Mouse (Mus musculus) liver, embryonic 12.5 days (tissue): ENCODE results near the gene Krt75. TPM values are rescaled to one million over a fixed set of nuclear protein-coding genes. Genes with fewer than 3 reads are reported as not detected.

Experiments
- ATAC-seq: fragments of 200-750 bp; cut with Nextera tagmentation; 2 replicates; pipeline ENCODE4 v1.8.0; 2017; ENCODE audit warnings: moderate number of reproducible peaks, mild to moderate bottlenecking, moderate library complexity
- H3K27ac ChIP-seq: fragments of 300-500 bp; sonication (generic); 2 replicates; pipeline ENCODE4 v1.5.1; 2016; ENCODE audit warnings: mild to moderate bottlenecking
- H3K27me3 ChIP-seq: fragments of 300-500 bp; sonication (generic); replicated peaks from 2 replicates; pipeline ENCODE4 v1.6.1; 2016; ENCODE audit warnings: mild to moderate bottlenecking, moderate library complexity
- H3K36me3 ChIP-seq: fragments of 300-500 bp; sonication (generic); 2 replicates; pipeline ENCODE4 v1.6.1; 2016; ENCODE audit warnings: mild to moderate bottlenecking, moderate library complexity
- H3K4me1 ChIP-seq: fragments of 300-500 bp; sonication (generic); 2 replicates; pipeline ENCODE4 v1.6.1; 2016
- H3K4me2 ChIP-seq: fragments of 300-500 bp; sonication (generic); 2 replicates; pipeline ENCODE4 v1.6.1; 2016; ENCODE audit warnings: mild to moderate bottlenecking, moderate library complexity
- H3K4me3 ChIP-seq: fragments of 300-500 bp; sonication (generic); 2 replicates; pipeline ENCODE4 v1.5.1; 2016; ENCODE audit warnings: mild to moderate bottlenecking, moderate library complexity
- H3K9ac ChIP-seq: fragments of 300-500 bp; sonication (generic); 2 replicates; pipeline ENCODE4 v1.6.1; 2016; ENCODE audit warnings: mild to moderate bottlenecking, moderate library complexity
- H3K9me3 ChIP-seq: fragments of 300-500 bp; sonication (generic); replicated peaks from 2 replicates; pipeline ENCODE4 v1.6.1; 2016; ENCODE audit warnings: mild to moderate bottlenecking, moderate library complexity
- WGBS: fragments of 180-500 bp; shearing (Covaris S2); methylation state at CpG from one replicate; pipeline ENCODE4 v1.1.7; 2016; ENCODE audit not compliant: insufficient replicate concordance; 5-methylcytosine and 5-hydroxymethylcytosine counted together
- polyA plus RNA-seq: library from polyadenylated mRNA; unstranded; fragments of >200 nt; fragmentation: Nextera tagmentation; extraction: Ambion mirVana; gene quantifications from 2 replicates; pipeline ENCODE4 v1.2.1, GENCODE M21; 2016

The Krt75 gene
- polyA plus RNA-seq, result not detected in 2 replicates

DNA sequence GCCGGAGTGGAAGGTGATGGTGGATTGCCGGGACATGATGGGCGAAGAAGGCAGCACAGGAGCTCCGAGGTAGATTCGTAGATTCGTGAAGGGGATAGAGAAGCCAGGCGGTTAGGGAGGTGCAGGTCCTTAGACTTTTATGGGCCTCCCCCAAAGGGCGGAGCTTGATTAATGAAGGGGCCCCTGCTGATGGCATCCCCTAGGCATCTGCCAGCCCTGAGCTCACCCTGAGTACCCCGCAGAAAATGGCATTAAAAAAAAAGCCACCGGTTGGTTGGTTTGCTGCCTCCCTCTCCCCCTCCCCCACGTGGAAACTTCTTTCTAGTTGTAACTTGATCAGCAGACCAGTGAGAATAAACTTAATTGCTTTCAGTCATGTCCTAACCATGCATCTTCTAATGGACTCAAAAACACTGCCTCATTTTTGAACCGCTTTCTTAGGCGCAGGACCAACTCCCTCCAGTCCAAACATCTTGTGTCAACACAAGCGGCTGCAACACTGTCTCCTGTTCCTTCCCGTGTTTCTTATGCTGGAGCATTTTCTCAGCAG, at the start of gene Krt75:
Gene Krt75, minus strand, starts transcription at position 109 of the 550 bp plus-strand sequence.
- H3K36me3 ChIP-seq, result no peaks in the 10 kb centered on the region
- no peak for ATAC-seq
- H3K4me3 ChIP-seq, result no peak within 1 kb of the TSS
- H3K9me3 ChIP-seq, result no peaks in the 10 kb centered on the region
- no peak within 1 kb of the TSS for H3K4me2 ChIP-seq
- no peak within 1 kb of the TSS for H3K27ac ChIP-seq
- WGBS, result 49% methylated on average over 15 of the region's 15 CpGs
- H3K9ac ChIP-seq, result no peak within 1 kb of the TSS
- H3K27me3 ChIP-seq, result peaks cover 14% of the 10 kb centered on the region; the same call in 1 of the 2 replicates
- H3K4me1 ChIP-seq, result no peaks in the 10 kb centered on the region

DNA sequence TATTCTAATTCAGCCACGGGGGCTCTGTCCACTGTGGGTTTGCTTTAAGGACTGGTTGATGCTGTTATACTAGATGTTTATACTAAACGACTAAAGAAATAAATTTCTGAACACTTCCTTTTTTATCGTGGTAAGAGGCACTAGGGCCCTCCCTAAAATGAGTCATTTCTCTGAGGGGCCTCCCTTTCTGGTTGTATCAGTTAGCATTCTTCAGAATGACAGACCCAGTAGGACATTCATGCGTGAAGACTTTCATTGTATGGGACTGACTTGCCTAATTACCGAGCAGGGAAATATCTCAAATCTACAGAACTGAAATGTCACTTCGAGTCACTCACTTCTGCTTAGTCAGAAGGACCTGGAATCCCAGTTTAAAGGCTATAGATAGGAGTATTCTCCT, 25.4 kb upstream of the Krt75 start:
- no peaks in the 10 kb centered on the region for H3K4me1 ChIP-seq
- H3K9ac ChIP-seq, result no peak overlapping the region
- H3K4me2 ChIP-seq, result no peak overlapping the region
- H3K36me3 ChIP-seq, result no peaks in the 10 kb centered on the region
- 49% methylated on average over 6 of the region's 6 CpGs for WGBS
- no peaks in the 10 kb centered on the region for H3K27me3 ChIP-seq
- H3K4me3 ChIP-seq, result no peak overlapping the region
- no peak overlapping the region for H3K27ac ChIP-seq
- no peaks in the 10 kb centered on the region for H3K9me3 ChIP-seq
- no peak for ATAC-seq

GRCm38 (mm10) chr15:101588216-101588615, 14.5 kb upstream of the Krt75 start:
- Histone ChIP-seq H3K27me3 (no peaks in the 10 kb centered on the region), H3K36me3 (no peaks in the 10 kb centered on the region), H3K4me1 (no peaks in the 10 kb centered on the region), H3K9me3 (no peaks in the 10 kb centered on the region), H3K27ac (no peak overlapping the region), H3K9ac (no peak overlapping the region), H3K4me3 (no peak overlapping the region), H3K4me2 (no peak overlapping the region)
- no peak for ATAC-seq
- WGBS, result 66% methylated on average over 10 of the region's 10 CpGs

- Histone ChIP-seq H3K4me3 (no peak overlapping the region), H3K4me1 (no peaks in the 10 kb centered on the region), H3K27me3 (no peaks in the 10 kb centered on the region), H3K9me3 (no peaks in the 10 kb centered on the region), H3K27ac (no peak overlapping the region), H3K4me2 (no peak overlapping the region), H3K9ac (no peak overlapping the region), H3K36me3 (no peaks in the 10 kb centered on the region)
- no peak for ATAC-seq
- 28% methylated on average over 2 of the region's 2 CpGs for WGBS
Measured at GRCm38 (mm10) chr15:101584456-101584855, 10.8 kb upstream of the Krt75 start.

- H3K9ac ChIP-seq, result no peak overlapping the region
- WGBS, result 55% methylated on average over 8 of the region's 8 CpGs
- H3K4me1 ChIP-seq, result no peaks in the 10 kb centered on the region
- no peak overlapping the region for H3K27ac ChIP-seq
- H3K9me3 ChIP-seq, result no peaks in the 10 kb centered on the region
- no peak overlapping the region for H3K4me3 ChIP-seq
- no peaks in the 10 kb centered on the region for H3K27me3 ChIP-seq
- ATAC-seq, result no peak
- no peak overlapping the region for H3K4me2 ChIP-seq
- no peaks in the 10 kb centered on the region for H3K36me3 ChIP-seq
Measured at GRCm38 (mm10) chr15:101583211-101583965, 9.7 kb upstream of the Krt75 start.

GRCm38 (mm10) chr15:101581701-101582100, 8.0 kb upstream of the Krt75 start:
- ATAC-seq, result no peak
- no peaks in the 10 kb centered on the region for H3K9me3 ChIP-seq
- H3K9ac ChIP-seq, result no peak overlapping the region
- H3K27ac ChIP-seq, result no peak overlapping the region
- H3K4me1 ChIP-seq, result no peaks in the 10 kb centered on the region
- no peaks in the 10 kb centered on the region for H3K36me3 ChIP-seq
- WGBS, result 56% methylated on average over 3 of the region's 3 CpGs
- no peaks in the 10 kb centered on the region for H3K27me3 ChIP-seq
- H3K4me2 ChIP-seq, result no peak overlapping the region
- H3K4me3 ChIP-seq, result no peak overlapping the region

DNA sequence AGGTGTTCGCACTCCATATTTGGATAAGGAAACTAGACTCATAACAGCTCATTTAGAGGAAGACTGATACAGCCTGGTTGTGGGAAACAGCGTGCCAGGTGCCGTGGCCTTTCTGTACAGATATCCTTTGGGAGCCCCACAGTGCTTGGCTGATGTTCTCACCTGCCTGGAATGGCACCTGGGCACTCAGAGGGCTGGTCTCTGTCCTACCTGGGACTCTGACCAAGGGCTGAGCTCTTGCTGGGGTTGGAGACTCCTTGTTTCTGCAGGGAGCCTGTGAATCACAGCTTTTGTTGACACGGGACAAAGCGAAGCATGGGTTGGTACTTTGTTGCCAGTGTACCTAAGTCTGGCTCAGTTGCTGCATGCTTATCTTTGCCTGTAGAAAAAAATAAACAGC, 1.8 kb upstream of the Krt75 start:
- 56% methylated on average over 5 of the region's 5 CpGs for WGBS
- H3K4me3 ChIP-seq, result no peak overlapping the region
- H3K27ac ChIP-seq, result no peak overlapping the region
- H3K4me2 ChIP-seq, result no peak overlapping the region
- ATAC-seq, result no peak
- H3K9ac ChIP-seq, result no peak overlapping the region
- peaks cover 14% of the 10 kb centered on the region; the same call in 1 of the 2 replicates for H3K27me3 ChIP-seq
- no peaks in the 10 kb centered on the region for H3K4me1 ChIP-seq
- H3K36me3 ChIP-seq, result no peaks in the 10 kb centered on the region
- no peaks in the 10 kb centered on the region for H3K9me3 ChIP-seq

DNA sequence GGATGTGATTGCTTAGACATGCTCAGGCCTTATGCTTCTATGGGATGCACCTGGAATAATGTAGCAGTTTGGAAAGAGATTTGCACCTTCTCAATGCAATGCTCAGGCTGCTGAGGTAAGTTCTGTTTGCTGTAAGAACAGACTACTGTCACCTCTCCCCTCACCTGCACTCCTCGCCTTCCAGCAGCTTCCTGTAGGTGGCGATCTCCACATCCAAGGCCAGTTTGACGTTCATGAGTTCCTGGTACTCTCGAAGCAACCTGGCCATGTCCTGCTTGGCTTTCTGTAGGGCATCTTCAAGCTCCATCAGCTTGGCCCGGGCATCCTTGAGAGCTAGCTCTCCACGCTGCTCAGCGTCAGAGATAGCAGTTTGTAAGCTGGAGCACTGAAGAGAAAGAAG, 5.9 kb downstream of the Krt75 start:
- Histone ChIP-seq H3K27me3 (peaks cover 15% of the 10 kb centered on the region; the same call in 1 of the 2 replicates), H3K9ac (no peak overlapping the region), H3K9me3 (no peaks in the 10 kb centered on the region), H3K4me3 (no peak overlapping the region), H3K27ac (no peak overlapping the region), H3K4me2 (no peak overlapping the region), H3K36me3 (no peaks in the 10 kb centered on the region), H3K4me1 (no peaks in the 10 kb centered on the region)
- WGBS, result 30% methylated on average over 7 of the region's 7 CpGs
- ATAC-seq, result no peak

DNA sequence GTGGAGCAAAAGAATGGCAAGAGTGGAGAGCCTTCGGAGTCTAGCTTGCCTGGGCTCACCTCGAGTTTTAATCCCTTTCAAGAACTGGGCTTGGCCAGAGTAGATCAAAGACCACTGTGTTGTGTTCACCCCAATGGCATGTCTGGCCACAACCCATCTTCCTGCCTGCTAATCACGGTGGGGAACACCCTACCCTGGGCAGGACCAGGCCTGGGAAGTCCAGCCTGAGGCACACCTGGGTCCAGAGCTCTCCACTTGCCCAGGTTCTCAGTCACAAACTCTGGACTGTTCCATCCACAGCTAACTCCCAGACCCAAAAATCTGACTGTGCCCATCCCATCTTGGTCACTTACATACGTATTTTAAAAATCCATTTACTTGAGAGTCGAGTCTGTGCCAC, 10.9 kb downstream of the Krt75 start, which contains the start of gene Krt90:
Gene Krt90, minus strand, starts transcription at position 101 of the 400 bp plus-strand sequence.
- Histone ChIP-seq H3K4me2 (no peak within 1 kb of the TSS), H3K9ac (no peak within 1 kb of the TSS), H3K4me3 (no peak within 1 kb of the TSS), H3K9me3 (no peaks in the 10 kb centered on the region), H3K27me3 (peaks cover 12% of the 10 kb centered on the region; the same call in 1 of the 2 replicates), H3K36me3 (no peaks in the 10 kb centered on the region), H3K4me1 (no peaks in the 10 kb centered on the region), H3K27ac (no peak within 1 kb of the TSS)
- no peak for ATAC-seq
- WGBS, result 50% methylated on average over 5 of the region's 5 CpGs

GRCm38 (mm10) chr15:101558034-101558646, 15.6 kb downstream of the Krt75 start:
- no peaks in the 10 kb centered on the region for H3K4me1 ChIP-seq
- H3K4me3 ChIP-seq, result no peak overlapping the region
- 15% methylated on average over 7 of the region's 7 CpGs for WGBS
- H3K4me2 ChIP-seq, result no peak overlapping the region
- peaks cover 23% of the 10 kb centered on the region for H3K27me3 ChIP-seq
- no peaks in the 10 kb centered on the region for H3K9me3 ChIP-seq
- no peak overlapping the region for H3K9ac ChIP-seq
- H3K36me3 ChIP-seq, result no peaks in the 10 kb centered on the region
- ATAC-seq, result no peak
- H3K27ac ChIP-seq, result no peak overlapping the region

DNA sequence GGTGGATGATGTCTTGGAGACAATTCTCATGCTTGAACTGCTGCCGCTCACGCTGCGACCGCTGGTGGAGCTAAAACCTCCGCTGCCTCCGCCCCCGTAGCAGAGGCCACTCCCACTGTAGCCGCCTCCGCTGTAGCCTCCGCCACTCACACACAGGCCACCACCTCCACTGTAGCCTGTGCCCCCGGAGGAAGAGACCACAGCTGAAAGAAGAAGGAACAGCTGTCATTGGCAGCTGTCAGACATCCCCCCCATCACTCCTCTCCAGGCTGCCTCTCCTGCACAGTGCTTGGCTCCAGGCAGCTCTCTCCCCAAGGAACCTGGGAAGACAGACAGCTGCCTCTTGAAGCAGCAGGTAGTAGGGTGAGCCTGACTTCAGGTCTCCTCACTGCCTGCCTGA, 20.5 kb downstream of the Krt75 start:
- ATAC-seq, result no peak
- no peak overlapping the region for H3K4me3 ChIP-seq

GRCm38 (mm10) chr15:101552188-101552587, 21.5 kb downstream of the Krt75 start:
- Histone ChIP-seq H3K9me3 (no peaks in the 10 kb centered on the region), H3K36me3 (no peaks in the 10 kb centered on the region), H3K27ac (no peak overlapping the region), H3K4me1 (no peaks in the 10 kb centered on the region), H3K9ac (no peak overlapping the region), H3K4me2 (no peak overlapping the region), H3K4me3 (no peak overlapping the region), H3K27me3 (peaks cover 54% of the 10 kb centered on the region)
- no peak for ATAC-seq
- WGBS, result 66% methylated on average over 8 of the region's 8 CpGs

More for the DNA sequence above, 20.5 kb downstream of the Krt75 start:
- Histone ChIP-seq H3K9me3 (no peaks in the 10 kb centered on the region), H3K9ac (no peak overlapping the region), H3K4me1 (no peaks in the 10 kb centered on the region), H3K36me3 (no peaks in the 10 kb centered on the region), H3K27me3 (peaks cover 54% of the 10 kb centered on the region), H3K4me2 (no peak overlapping the region), H3K27ac (no peak overlapping the region)
- under 1% methylated on average over 11 of the region's 11 CpGs for WGBS
